Mouse (Mus musculus) liver, embryonic 13.5 days (tissue): ENCODE data around the gene Lifr. TPM values are rescaled to one million over a fixed set of nuclear protein-coding genes. Genes with fewer than 3 reads are reported as not detected.

ENCODE experiments used
- ATAC-seq: fragments of 200-750 bp; cut with Nextera tagmentation; 2 replicates; pipeline ENCODE4 v1.8.0; 2017; ENCODE audit warnings: low read depth, mild to moderate bottlenecking, moderate number of reproducible peaks, moderate library complexity
- DNase-seq: peaks from one replicate; pipeline ENCODE4 v3.0.0; 2022
- H3K27ac ChIP-seq: fragments of 300-500 bp; sonication (generic); 2 replicates; pipeline ENCODE4 v1.5.1; 2015; ENCODE audit warnings: moderate library complexity, mild to moderate bottlenecking, inconsistent platforms
- H3K27me3 ChIP-seq: fragments of 300-500 bp; sonication (generic); 2 replicates; pipeline ENCODE4 v1.6.1; 2015; ENCODE audit warnings: mild to moderate bottlenecking, inconsistent platforms
- H3K36me3 ChIP-seq: fragments of 300-500 bp; sonication (generic); 2 replicates; pipeline ENCODE4 v1.6.1; 2015; ENCODE audit warnings: mild to moderate bottlenecking, inconsistent platforms
- H3K4me1 ChIP-seq: fragments of 300-500 bp; sonication (generic); replicated peaks from 2 replicates; pipeline ENCODE4 v1.6.1; 2015; ENCODE audit warnings: inconsistent platforms
- H3K4me2 ChIP-seq: fragments of 300-500 bp; sonication (generic); 2 replicates; pipeline ENCODE4 v1.6.1; 2015; ENCODE audit warnings: inconsistent platforms, mild to moderate bottlenecking, moderate library complexity
- H3K4me3 ChIP-seq: fragments of 300-500 bp; sonication (generic); replicated peaks from 2 replicates; pipeline ENCODE4 v1.5.1; 2015; ENCODE audit warnings: mild to moderate bottlenecking, inconsistent platforms
- H3K9ac ChIP-seq: fragments of 300-500 bp; sonication (generic); 2 replicates; pipeline ENCODE4 v1.6.1; 2015; ENCODE audit warnings: mild to moderate bottlenecking, inconsistent platforms
- H3K9me3 ChIP-seq: fragments of 300-500 bp; sonication (generic); replicated peaks from 2 replicates; pipeline ENCODE4 v1.6.1; 2016; ENCODE audit warnings: inconsistent platforms
- WGBS: fragments of 180-500 bp; shearing (Covaris S2); methylation state at CpG from one replicate; pipeline ENCODE4 v1.1.7; 2015; ENCODE audit not compliant: insufficient replicate concordance; 5-methylcytosine and 5-hydroxymethylcytosine counted together
- polyA plus RNA-seq: library from polyadenylated mRNA; unstranded; fragments of >200 nt; fragmentation: Nextera tagmentation; extraction: Ambion mirVana; gene quantifications from 2 replicates; pipeline ENCODE4 v1.2.1, GENCODE M21; 2015

Gene Lifr
- polyA plus RNA-seq, 1 experiment from 2014 or later: 20.5 TPM

DNA sequence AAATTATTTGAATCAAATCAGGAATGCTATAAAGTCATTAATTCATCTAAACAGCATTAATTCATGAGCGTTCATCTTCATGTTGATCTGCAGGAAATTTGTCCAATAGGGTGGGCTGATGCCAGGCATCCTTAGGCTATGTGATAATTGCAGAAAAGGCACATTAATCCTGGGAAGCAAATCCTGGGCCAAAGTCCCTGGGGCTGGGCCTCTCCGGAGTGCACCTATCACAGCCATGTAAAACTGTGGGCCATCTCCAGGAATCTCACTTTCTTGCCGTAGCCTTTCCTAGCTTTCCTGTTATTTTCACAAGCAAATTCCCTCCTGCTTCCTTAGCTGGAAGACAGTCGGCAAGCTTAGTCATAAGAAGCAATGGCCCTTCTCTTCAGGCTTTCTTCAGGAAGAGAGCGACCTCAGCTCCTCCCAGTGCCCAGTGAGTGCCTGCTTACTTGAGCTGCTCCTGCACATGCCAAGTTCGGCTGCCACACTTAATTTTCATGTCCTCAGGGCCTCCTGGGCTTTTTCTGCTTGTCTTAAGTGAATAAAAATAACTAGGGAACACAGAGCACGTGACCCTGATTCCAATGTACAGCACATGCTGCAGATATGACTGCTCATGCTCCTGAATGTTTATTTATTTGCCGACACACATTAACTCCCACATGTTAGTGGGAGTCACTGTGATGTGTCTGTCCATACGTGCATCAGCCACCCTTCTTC, 26.7 kb upstream of the Lifr start:
- WGBS: 55% methylated on average over 9 of the region's 9 CpGs
- Histone ChIP-seq H3K27ac (no peak overlapping the region), H3K4me2 (no peak overlapping the region), H3K27me3 (no peaks in the 10 kb centered on the region), H3K9ac (no peak overlapping the region), H3K36me3 (no peaks in the 10 kb centered on the region), H3K9me3 (no peaks in the 10 kb centered on the region), H3K4me3 (no peak overlapping the region), H3K4me1 (no peaks in the 10 kb centered on the region)
- DNase-seq (no peak), ATAC-seq (no peak)

DNA sequence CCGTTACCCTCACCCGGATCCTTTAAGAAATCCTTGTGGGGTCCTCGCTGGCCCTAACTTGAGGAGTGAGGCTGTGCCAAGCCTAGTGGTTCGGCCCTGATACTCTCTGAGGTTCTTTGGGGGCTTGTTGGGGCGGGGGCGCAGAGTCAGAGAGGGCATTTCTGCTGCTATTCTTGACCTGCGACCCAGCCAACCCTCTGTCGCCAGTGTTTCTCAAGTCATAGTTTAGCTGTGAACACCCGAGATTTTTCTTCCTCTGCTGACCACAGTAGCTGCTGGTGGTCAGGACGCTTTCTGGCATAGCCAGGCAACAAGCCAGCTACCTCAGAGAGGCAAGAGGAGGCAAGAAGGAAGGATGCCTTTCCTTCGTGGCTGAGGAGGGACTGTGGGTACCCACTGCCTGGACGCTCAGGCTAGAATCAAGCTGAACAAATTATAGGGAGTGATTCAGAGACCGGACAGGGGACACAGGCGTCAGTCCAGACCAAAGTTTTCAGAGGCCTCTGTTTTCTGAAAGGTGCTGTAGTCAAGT, 25.4 kb upstream of the Lifr start:
- Histone ChIP-seq H3K9ac (no peak overlapping the region), H3K27ac (no peak overlapping the region), H3K9me3 (no peaks in the 10 kb centered on the region), H3K4me2 (no peak overlapping the region), H3K4me3 (no peak overlapping the region), H3K36me3 (no peaks in the 10 kb centered on the region), H3K27me3 (no peaks in the 10 kb centered on the region), H3K4me1 (no peaks in the 10 kb centered on the region)
- DNase-seq (no peak), ATAC-seq (no peak)
- WGBS: 61% methylated on average over 14 of the region's 14 CpGs

DNA sequence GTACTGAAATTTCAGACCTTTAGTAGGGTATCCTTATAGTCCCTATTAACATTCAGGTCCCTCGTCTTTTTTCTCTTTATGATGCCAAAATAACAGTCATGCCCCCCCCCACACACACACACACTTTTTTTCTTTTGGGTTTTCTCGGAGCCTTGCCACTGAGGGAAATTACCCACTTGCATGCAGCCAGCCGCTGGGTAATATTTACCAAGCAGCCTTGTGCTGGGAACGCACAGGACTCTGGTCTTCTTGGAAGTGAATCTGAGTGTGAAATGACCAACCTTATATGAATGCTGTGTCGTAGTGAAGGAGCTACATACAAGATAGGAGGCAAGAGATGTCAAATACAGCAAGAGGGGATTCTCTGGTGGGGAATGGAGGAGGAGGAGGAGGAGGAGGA, 24.8 kb upstream of the Lifr start:
- H3K9ac ChIP-seq: no peak overlapping the region
- H3K4me2 ChIP-seq: no peak overlapping the region
- no peaks in the 10 kb centered on the region for H3K27me3 ChIP-seq
- no peak overlapping the region for H3K27ac ChIP-seq
- ATAC-seq (no peak), DNase-seq (no peak)
- no peak overlapping the region for H3K4me3 ChIP-seq
- WGBS: 65% methylated on average over 5 of the region's 5 CpGs
- H3K36me3 ChIP-seq: no peaks in the 10 kb centered on the region
- no peaks in the 10 kb centered on the region for H3K9me3 ChIP-seq
- H3K4me1 ChIP-seq: no peaks in the 10 kb centered on the region

DNA sequence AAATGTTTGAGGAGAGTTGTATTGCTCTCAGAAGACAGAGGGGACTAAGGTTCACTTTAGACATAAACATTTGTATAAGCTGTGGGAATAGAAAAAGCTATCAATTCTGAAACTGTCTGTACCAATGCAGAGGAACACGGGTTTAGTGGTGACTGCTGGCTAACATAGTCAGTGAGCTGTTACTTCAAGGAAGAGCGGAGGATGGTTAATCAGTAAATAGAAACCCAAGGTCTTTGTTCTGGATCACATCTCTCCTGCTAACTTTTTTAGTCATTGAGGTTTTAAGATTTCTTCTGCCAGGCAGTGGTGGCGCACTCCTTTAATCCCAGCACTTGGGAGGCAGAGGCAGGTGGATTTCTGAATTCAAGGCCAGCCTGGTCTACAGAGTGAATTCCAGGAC, 23.7 kb upstream of the Lifr start:
- no peak for ATAC-seq
- DNase-seq: no peak
- Histone ChIP-seq H3K9ac (no peak overlapping the region), H3K4me2 (no peak overlapping the region), H3K4me1 (no peaks in the 10 kb centered on the region; the same call in 1 of the 2 replicates), H3K9me3 (no peaks in the 10 kb centered on the region), H3K27ac (no peak overlapping the region), H3K36me3 (no peaks in the 10 kb centered on the region), H3K4me3 (no peak overlapping the region), H3K27me3 (no peaks in the 10 kb centered on the region)
- WGBS: 63% methylated on average over 3 of the region's 3 CpGs

DNA sequence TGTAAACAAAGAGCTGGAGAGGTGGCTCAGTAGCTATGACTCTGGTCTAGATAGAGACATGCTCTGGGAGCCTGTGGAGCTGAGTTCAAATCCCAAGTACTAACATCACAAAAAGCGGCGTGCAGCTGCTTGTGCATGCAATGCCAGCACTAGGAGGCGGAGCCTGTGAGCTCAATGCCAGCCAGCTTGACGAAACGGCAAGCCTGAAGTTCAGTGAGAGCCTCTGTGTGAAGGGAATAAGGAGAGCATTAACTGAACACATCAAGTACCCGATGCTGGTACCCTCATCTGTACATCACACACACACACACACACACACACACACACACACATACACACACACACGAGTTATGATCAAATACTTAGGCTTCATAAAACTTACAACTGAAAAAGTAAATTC, 21.0 kb upstream of the Lifr start:
- ATAC-seq (no peak), DNase-seq (no peak)
- Histone ChIP-seq H3K36me3 (no peaks in the 10 kb centered on the region), H3K9me3 (no peaks in the 10 kb centered on the region), H3K4me1 (no peaks in the 10 kb centered on the region; the same call in 1 of the 2 replicates), H3K9ac (no peak overlapping the region), H3K4me2 (no peak overlapping the region), H3K27me3 (no peaks in the 10 kb centered on the region), H3K27ac (no peak overlapping the region), H3K4me3 (no peak overlapping the region)
- 59% methylated on average over 7 of the region's 7 CpGs for WGBS

DNA sequence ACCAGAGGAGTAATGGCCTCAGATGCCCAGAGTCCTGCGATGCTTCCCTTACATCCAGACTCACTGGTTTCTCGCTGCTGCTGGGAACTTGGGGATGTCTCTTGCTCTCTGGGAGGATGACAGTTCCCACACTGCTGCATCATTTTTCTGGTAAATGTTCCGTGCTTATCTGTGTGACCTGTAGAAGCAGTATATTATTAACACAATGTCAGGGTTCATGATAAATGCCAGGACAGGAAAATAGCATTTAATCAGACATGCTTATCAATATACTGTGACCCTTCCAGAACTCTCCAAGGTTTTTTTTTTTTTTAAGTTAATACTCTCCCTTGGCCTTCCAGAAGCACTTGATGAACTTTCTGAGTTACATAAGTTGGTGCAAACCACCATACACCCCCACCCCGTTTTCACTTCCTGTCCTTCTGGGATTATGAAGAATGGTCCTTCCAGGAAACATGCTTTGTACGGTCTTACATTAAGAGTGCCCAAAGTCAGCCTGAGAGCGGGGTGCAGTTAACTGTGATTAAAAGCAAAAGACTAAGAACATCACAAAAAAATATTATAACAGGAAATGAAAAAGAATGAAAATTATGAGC, 20.1 kb upstream of the Lifr start:
- H3K4me2 ChIP-seq: no peak overlapping the region
- H3K27ac ChIP-seq: no peak overlapping the region
- no peak overlapping the region for H3K4me3 ChIP-seq
- 40% methylated on average over 6 of the region's 6 CpGs for WGBS
- ATAC-seq (no peak), DNase-seq (no peak)
- no peaks in the 10 kb centered on the region for H3K9me3 ChIP-seq
- H3K36me3 ChIP-seq: no peaks in the 10 kb centered on the region
- H3K9ac ChIP-seq: no peak overlapping the region
- H3K4me1 ChIP-seq: no peaks in the 10 kb centered on the region; the same call in 1 of the 2 replicates
- H3K27me3 ChIP-seq: no peaks in the 10 kb centered on the region

DNA sequence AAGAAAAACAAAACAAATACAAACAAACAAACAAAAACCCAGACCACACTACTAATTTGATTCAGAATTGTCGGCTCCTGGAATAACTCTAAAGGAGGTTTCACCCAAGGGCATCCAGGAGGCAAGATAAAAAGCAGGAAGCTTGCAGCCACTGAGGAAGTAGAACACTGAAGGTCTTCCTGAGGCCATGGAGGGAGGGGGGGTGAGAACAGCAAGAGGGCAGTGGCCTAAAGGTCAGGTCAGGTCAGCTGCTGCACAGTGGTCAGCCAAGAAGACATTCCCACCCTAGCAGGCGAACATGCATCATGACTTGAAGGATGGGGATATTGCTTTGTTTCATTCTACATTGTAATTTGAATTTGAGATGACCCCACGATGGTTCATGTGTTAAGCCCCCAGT, 17.1 kb upstream of the Lifr start:
- H3K4me1 ChIP-seq: no peaks in the 10 kb centered on the region; the same call in 1 of the 2 replicates
- 36% methylated on average over 3 of the region's 3 CpGs for WGBS
- ATAC-seq: no peak
- H3K4me2 ChIP-seq: no peak overlapping the region
- no peak overlapping the region for H3K9ac ChIP-seq
- no peaks in the 10 kb centered on the region for H3K36me3 ChIP-seq
- H3K4me3 ChIP-seq: no peak overlapping the region
- no peaks in the 10 kb centered on the region for H3K9me3 ChIP-seq
- no peak overlapping the region for H3K27ac ChIP-seq
- no peak for DNase-seq
- no peaks in the 10 kb centered on the region for H3K27me3 ChIP-seq

DNA sequence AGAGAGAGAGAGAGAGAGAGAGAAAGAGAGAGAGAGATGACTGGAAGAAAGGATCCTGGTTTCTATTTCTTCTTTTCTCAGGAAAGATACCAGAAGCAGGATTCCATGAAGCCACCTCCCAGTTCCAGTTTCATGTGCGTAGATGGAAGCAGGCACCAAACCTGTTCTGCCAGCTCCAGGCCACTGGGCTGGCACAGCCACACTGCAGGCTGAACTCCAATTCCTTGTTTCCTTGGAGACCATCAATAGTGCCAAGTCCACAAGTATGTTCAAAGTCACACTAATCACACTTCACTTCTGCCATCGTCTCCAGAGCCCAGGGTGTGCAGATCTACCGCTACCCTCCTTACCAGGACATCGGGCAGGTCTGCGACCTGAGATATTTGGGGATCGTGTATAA, 15.2 kb upstream of the Lifr start:
- Histone ChIP-seq H3K9ac (no peak overlapping the region), H3K27me3 (no peaks in the 10 kb centered on the region), H3K4me2 (no peak overlapping the region), H3K9me3 (no peaks in the 10 kb centered on the region), H3K27ac (no peak overlapping the region), H3K4me1 (no peaks in the 10 kb centered on the region; the same call in 1 of the 2 replicates), H3K4me3 (no peak overlapping the region), H3K36me3 (no peaks in the 10 kb centered on the region)
- no peak for ATAC-seq
- WGBS: 69% methylated on average over 6 of the region's 6 CpGs
- DNase-seq: no peak

DNA sequence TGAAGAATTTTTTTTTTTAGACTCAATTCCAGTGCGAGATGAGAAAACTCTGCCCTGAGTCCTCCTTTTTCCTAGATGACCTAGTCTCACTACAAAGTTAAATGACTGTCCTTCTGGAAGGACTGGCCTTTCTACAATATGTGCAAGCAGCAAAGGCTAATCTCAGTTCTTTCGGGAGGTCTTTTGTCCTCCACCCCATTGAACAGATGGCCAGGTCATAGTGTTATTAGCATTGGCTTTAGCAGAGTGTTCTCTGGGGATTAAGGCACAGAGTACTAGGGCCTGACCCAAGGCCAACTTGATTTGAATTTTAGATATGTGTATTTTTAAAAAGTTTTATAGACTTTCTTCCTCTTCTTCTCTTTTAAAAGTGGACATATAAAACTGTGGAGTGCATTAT, 12.1 kb upstream of the Lifr start:
- H3K27ac ChIP-seq: no peak overlapping the region
- 70% methylated on average over 2 of the region's 2 CpGs for WGBS
- H3K9ac ChIP-seq: no peak overlapping the region
- no peak overlapping the region for H3K4me2 ChIP-seq
- ATAC-seq: no peak
- no peaks in the 10 kb centered on the region for H3K9me3 ChIP-seq
- no peaks in the 10 kb centered on the region for H3K27me3 ChIP-seq
- no peaks in the 10 kb centered on the region for H3K36me3 ChIP-seq
- H3K4me1 ChIP-seq: no peaks in the 10 kb centered on the region
- no peak overlapping the region for H3K4me3 ChIP-seq
- no peak for DNase-seq

DNA sequence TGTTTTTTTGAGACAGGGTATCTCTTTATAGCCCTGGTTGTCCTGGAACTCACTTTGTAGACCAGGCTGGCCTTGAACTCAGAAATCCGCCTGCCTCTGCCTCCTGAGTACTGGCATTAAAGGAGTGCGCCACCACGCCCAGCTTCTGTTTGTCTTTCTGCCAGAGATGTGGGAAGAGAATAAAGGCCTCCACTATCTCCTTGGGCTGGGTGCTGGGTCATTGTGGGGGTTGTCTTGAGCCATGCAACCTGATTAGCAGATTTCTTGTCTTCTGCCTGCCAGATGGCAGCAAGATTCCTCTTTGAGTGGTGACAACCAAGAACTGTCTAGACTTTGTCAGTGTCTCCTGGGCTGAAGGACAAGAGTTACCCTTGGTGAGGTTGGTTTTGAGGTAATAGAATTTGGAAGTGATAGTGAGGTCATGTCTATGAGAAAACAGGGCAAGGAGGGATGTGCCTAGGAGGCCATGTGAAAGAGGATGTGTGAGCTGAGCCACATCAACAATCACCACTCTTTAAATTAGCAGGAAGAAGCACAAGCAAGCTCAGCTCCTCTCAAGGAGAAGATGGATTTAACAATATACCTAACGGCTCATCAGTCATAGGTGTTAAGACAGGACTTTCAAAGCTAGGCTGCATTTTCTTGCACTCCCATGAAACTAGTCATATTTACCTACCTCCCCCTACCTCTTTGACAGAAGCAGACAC, 10.6 kb upstream of the Lifr start:
- Histone ChIP-seq H3K4me3 (no peak overlapping the region), H3K36me3 (no peaks in the 10 kb centered on the region), H3K9me3 (no peaks in the 10 kb centered on the region), H3K27me3 (no peaks in the 10 kb centered on the region), H3K4me1 (no peaks in the 10 kb centered on the region), H3K4me2 (no peak overlapping the region), H3K9ac (no peak overlapping the region), H3K27ac (no peak overlapping the region)
- ATAC-seq: no peak
- no peak for DNase-seq
- WGBS: 62% methylated on average over 4 of the region's 4 CpGs

DNA sequence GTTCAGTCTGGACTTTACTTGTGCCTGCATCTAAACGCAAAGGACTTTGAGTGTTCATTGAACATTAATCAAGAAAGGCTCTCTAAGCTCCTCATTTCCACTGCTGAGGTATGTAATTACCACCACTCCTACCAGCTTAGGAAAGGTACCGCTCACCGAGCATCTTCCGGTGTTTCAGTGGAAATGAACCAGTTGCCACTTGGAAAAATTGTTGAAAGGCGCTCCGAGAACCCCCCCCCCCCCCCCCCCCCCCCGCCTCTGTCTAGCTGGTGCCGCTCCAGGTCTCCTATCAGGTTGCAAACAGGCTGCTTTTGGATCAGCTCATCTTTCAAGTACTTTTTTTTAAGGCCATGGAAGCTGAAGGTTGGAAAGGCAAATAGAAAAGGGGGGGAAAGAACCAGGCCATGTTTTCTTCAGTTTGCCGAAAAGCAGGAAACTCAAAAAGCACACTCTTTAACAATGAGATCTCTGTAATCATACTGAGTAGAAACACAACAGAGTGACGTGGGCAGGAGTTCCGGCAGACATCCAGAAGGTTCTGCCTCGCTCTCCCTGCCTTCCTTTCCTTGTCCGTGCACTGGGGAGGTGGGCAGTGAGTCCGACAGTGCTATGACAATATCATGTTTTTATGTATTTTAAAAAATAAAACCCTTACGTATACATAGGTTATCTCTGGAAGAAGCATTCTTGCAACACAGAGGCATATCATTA, 9.3 kb upstream of the Lifr start:
- DNase-seq (no peak), ATAC-seq (no peak)
- Histone ChIP-seq H3K27ac (no peak overlapping the region), H3K9ac (no peak overlapping the region), H3K4me2 (no peak overlapping the region), H3K36me3 (no peaks in the 10 kb centered on the region), H3K9me3 (no peaks in the 10 kb centered on the region), H3K4me1 (no peaks in the 10 kb centered on the region), H3K4me3 (no peak overlapping the region), H3K27me3 (no peaks in the 10 kb centered on the region)
- 70% methylated on average over 15 of the region's 15 CpGs for WGBS
